Mouse (Mus musculus): Measurements from ENCODE around the gene Gng13.

The Gng13 gene

GRCm38 (mm10) chr17:25716711-25717637 lies at the start of gene Gng13:
Gene Gng13, plus strand, starts transcription at chr17:25717171.
- POLR2A ChIA-PET, result interaction anchor here (0.7 to 3.5 kb wide), 29 partner anchors 10 to 152 kb away, joined by 3 to 36 read pairs (median 4); partner anchors contain the start of genes Chtf18 (in 4 of the 4), Rpusd1 (in 4 of the 4), Jmjd8 (in 2 of the 4) and Haghl (in 1 of the 4)

DNA sequence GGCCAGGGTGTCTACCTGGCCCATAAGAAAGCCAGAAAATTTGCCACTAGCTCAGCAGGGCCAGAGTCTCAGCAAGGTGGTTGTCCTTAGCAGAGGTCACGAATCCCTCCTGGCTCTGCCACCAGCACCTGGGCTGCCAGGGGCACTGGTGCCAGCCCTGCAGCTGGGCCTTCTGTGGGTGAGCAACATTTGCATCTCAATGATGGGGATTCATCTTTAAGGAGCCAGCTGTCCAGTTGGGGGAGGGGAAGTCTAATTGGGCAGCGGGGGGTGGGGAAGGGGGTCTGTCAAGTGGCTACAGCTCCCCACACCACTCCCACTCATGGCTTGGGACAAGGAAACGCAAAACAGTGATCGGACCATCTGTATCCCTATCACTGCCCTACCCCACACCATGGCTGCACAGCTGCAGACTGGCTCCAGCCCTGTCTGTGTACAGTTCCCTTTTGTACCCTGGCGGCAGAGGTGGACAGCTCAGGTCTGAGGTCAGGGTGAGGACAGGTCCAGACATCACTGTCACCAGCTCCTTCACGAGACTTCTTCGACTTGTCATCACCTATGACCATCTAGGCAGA lies 48.4 kb upstream of the Gng13 start:
- ChIA-PET CTCF (interaction anchor here in 3 of 4 experiments (0.6 to 1.2 kb wide), 6 partner anchors 25 to 161 kb away, joined by 3 to 7 read pairs (median 3); partner anchors contain the start of gene Rpusd1 (in 1 of the 3)), POLR2A (interaction anchor here in 3 of 4 experiments (0.5 to 1.2 kb wide), 6 partner anchors 9 to 854 kb away, joined by 3 to 4 read pairs (median 3); no protein-coding TSS in a partner anchor)

More at GRCm38 (mm10) chr17:25716711-25717637, at the start of gene Gng13:
- CTCF ChIA-PET, result interaction anchor here in 3 of 4 experiments (0.6 to 2.8 kb wide), 7 partner anchors 11 to 428 kb away, joined by 3 to 11 read pairs (median 4); partner anchors contain the start of genes Chtf18 (in 1 of the 3) and Rpusd1 (in 1 of the 3)

- POLR2A ChIA-PET, result interaction anchor here in 1 of 4 experiments (1.3 kb wide), 1 partner anchor 10 kb away, joined by 7 read pairs; no protein-coding TSS in a partner anchor
- CTCF ChIA-PET, result interaction anchor here in 1 of 4 experiments (1.2 kb wide), 1 partner anchor 105 kb away, joined by 3 read pairs; no protein-coding TSS in a partner anchor
Measured at GRCm38 (mm10) chr17:25672982-25673381, 44.0 kb upstream of the Gng13 start.

DNA sequence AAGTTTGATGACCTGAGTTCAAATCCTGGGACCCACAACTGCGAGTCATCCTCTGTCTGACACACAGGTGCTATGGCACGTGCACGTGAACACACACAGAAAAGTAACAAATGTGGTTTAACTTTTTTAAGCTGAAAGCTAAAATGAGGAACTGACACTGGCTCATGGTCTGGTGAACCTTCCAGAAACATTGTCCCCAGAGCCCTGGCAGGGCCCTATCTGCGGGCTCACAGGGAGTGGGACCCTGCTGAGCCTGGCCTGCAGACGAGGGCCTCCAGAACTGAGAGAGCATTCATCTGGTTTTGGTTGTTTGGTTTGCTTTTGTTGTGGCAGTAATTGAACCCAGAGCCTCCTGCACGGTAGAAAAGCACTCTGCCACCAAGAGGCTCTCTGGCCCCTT lies 39.0 kb upstream of the Gng13 start:
- ChIA-PET POLR2A (no interaction called here), CTCF (no interaction called here)

- CTCF ChIA-PET, result interaction anchor here in 3 of 4 experiments (0.8 to 1.2 kb wide), 6 partner anchors 16 to 112 kb away, joined by 3 to 7 read pairs (median 4); no protein-coding TSS in a partner anchor
- POLR2A ChIA-PET, result interaction anchor here in 3 of 4 experiments (0.5 to 1.4 kb wide), 14 partner anchors 8 to 793 kb away, joined by 3 to 5 read pairs (median 3); partner anchors contain the start of genes Chtf18 (in 1 of the 3), Fbxl16 (in 1 of the 3), Rpusd1 (in 1 of the 3) and Sox8 (in 1 of the 3)
Measured at GRCm38 (mm10) chr17:25679818-25680217, 37.2 kb upstream of the Gng13 start.

DNA sequence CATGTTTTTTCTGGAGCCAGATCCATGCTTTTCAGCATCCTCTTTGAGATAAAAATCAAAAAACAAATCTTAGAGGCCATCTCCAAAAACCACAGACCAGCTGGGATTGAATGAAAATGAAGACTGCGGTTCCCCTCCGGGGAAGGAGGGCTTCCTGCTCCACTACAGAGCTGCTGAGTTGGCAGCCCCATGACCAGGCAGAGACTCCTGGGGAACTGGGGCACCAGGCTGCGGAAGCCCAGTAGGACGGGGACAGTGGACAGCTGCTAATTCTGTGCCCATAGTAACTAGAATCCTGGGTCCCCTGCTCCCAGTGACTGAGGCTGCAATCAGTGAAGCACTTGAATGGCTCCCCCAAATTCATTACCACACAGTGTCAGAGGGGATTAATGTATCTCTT lies 35.3 kb upstream of the Gng13 start:
- POLR2A ChIA-PET, result no interaction called here
- CTCF ChIA-PET, result interaction anchor here in 1 of 4 experiments (0.6 kb wide), 1 partner anchor 699 kb away, joined by 5 read pairs; no protein-coding TSS in a partner anchor

DNA sequence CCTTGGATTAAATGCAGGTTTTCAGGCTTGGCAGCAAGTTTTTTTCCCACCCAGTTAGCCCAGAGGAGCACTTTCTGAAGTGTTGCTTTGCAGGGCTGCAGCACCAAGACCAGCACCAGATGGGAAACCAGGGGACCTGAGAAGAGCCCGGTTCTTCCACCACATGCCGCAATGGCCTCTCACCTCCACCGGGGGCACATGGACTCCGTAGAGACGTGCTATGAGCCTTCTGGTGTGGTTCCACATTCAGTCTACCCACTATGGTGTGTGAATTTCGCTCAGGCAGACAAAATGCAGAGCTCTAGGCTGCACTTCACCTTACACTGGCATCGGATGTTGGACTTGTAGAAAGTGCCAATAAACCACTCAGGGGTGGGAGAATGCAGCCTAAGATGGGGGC lies 30.6 kb upstream of the Gng13 start:
- POLR2A ChIA-PET, result interaction anchor here in 1 of 4 experiments (0.7 to 1.4 kb wide), 2 partner anchors 11 to 115 kb away, joined by 3 read pairs; no protein-coding TSS in a partner anchor
- CTCF ChIA-PET, result interaction anchor here in 3 of 4 experiments (0.5 to 1.4 kb wide), 10 partner anchors 27 to 823 kb away, joined by 3 to 7 read pairs (median 3); no protein-coding TSS in a partner anchor

- ChIA-PET POLR2A (interaction anchor here in 1 of 4 experiments (1.0 to 1.4 kb wide), 2 partner anchors 38 to 118 kb away, joined by 3 to 4 read pairs; partner anchors contain the start of genes Chtf18, Rpusd1 and Sox8), CTCF (interaction anchor here (0.6 to 1.8 kb wide), 12 partner anchors 8 to 572 kb away, joined by 3 to 9 read pairs (median 4); partner anchors contain the start of gene Sox8 (in 1 of the 4))
Measured at GRCm38 (mm10) chr17:25688922-25689321, 28.0 kb upstream of the Gng13 start.

- CTCF ChIA-PET, result interaction anchor here (0.6 to 5.8 kb wide), 20 partner anchors 8 to 512 kb away, joined by 3 to 42 read pairs (median 4); partner anchors contain the start of gene Sox8 (in 2 of the 4)
- POLR2A ChIA-PET, result interaction anchor here in 3 of 4 experiments (0.5 to 2.1 kb wide), 10 partner anchors 10 to 561 kb away, joined by 3 to 6 read pairs (median 4); partner anchors contain the start of genes Sox8 (in 2 of the 3) and Lmf1 (in 1 of the 3)
Measured at GRCm38 (mm10) chr17:25696263-25696662, 20.7 kb upstream of the Gng13 start.

DNA sequence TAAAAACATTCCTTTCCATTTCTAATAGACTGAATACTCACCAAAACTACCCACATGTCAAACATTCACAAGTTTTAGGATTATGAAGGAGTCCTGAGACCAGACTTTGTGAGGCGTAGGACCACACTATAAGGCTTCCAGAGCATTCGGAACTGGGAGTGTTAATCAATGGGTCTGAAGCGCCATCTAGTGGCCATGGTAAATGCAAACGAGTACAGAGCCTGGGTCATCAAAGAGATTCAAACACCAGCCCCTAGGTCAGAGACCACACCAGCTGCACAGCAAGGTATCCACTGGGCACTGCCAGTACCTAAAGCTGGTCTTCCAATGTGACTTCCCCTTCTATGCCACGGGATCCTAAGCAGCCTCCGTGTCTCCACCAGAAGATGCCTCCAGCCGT lies 18.5 kb upstream of the Gng13 start:
- POLR2A ChIA-PET, result interaction anchor here (0.6 to 2.1 kb wide), 5 partner anchors 31 to 224 kb away, joined by 3 to 8 read pairs (median 4); no protein-coding TSS in a partner anchor
- CTCF ChIA-PET, result interaction anchor here (0.5 to 5.8 kb wide), 32 partner anchors 10 to 308 kb away, joined by 3 to 42 read pairs (median 5); partner anchors contain the start of genes Sox8 (in 2 of the 4), Chtf18 (in 1 of the 4) and Rpusd1 (in 1 of the 4)

- CTCF ChIA-PET, result interaction anchor here in 2 of 4 experiments (0.8 to 5.4 kb wide), 4 partner anchors 21 to 225 kb away, joined by 4 to 32 read pairs (median 5); no protein-coding TSS in a partner anchor
- POLR2A ChIA-PET, result interaction anchor here in 1 of 4 experiments (0.7 kb wide), 1 partner anchor 132 kb away, joined by 3 read pairs; no protein-coding TSS in a partner anchor
Measured at GRCm38 (mm10) chr17:25700863-25701496, 16.0 kb upstream of the Gng13 start.

DNA sequence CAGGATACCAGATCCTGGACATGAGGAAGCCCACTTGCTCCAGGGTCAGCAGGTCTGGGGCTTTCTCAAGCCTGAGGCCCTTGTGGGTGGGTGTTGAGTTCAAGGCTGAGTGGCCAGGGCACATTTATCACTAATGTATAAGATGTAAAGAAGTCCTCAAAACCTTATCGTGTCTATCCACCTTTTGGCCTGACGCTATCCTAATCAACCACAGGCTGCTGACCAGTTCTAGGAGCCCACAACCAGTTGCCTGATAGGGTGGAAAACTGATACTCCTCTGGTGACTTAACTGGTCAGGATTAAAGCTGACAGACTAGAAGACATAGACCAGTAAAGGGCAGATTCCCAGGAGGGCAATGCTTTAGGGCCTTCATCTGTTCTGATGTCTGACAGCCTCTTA lies 7.0 kb upstream of the Gng13 start:
- CTCF ChIA-PET, result no interaction called here
- POLR2A ChIA-PET, result no interaction called here

DNA sequence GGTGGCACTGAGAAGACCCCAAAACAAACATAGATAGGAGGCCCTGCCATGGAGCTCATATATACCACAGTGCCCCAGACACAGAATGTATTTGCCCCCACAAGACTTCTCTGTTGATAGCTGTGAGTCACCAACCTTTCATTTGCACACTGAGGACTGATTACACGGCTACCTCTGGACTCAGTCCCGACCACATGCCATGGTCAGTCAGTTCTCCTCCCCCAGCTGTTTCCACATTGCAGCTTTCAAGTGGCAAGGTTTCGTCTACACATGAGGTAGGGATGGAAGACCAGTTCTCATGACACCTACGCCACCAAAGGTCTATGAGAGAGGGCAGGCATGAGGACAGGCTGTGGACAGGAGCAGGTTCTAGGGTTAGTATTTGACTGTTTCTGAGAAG lies 5.8 kb upstream of the Gng13 start:
- ChIA-PET POLR2A (interaction anchor here in 3 of 4 experiments (0.6 to 1.5 kb wide), 7 partner anchors 13 to 297 kb away, joined by 3 to 4 read pairs (median 3); partner anchors contain the start of genes Fbxl16 (in 1 of the 3) and Lmf1 (in 1 of the 3)), CTCF (interaction anchor here (0.6 to 1.9 kb wide), 8 partner anchors 13 to 1711 kb away, joined by 3 to 8 read pairs (median 6); partner anchors contain the start of genes Chtf18 (in 1 of the 4) and Rpusd1 (in 1 of the 4))

- CTCF ChIA-PET, result interaction anchor here in 2 of 4 experiments (1.4 to 2.8 kb wide), 6 partner anchors 12 to 427 kb away, joined by 3 to 11 read pairs (median 4); partner anchors contain the start of genes Chtf18 (in 1 of the 2) and Rpusd1 (in 1 of the 2)
- POLR2A ChIA-PET, result interaction anchor here (0.9 to 3.5 kb wide), 18 partner anchors 8 to 113 kb away, joined by 3 to 36 read pairs (median 4); partner anchors contain the start of genes Chtf18 (in 4 of the 4), Rpusd1 (in 4 of the 4), Jmjd8 (in 1 of the 4) and Mslnl (in 1 of the 4)
Measured at GRCm38 (mm10) chr17:25715627-25716026, 1.3 kb upstream of the Gng13 start.

- POLR2A ChIA-PET, result interaction anchor here (0.7 to 3.5 kb wide), 24 partner anchors 9 to 117 kb away, joined by 3 to 36 read pairs (median 4); partner anchors contain the start of genes Chtf18 (in 4 of the 4), Rpusd1 (in 4 of the 4), Jmjd8 (in 2 of the 4) and Metrn (in 1 of the 4)
- CTCF ChIA-PET, result interaction anchor here in 2 of 4 experiments (1.4 to 2.8 kb wide), 6 partner anchors 11 to 427 kb away, joined by 3 to 11 read pairs (median 4); partner anchors contain the start of genes Chtf18 (in 1 of the 2) and Rpusd1 (in 1 of the 2)
Measured at GRCm38 (mm10) chr17:25716130-25716529, 841 bp upstream of the Gng13 start.

GRCm38 (mm10) chr17:25717691-25718090 lies 720 bp downstream of the Gng13 start:
- CTCF ChIA-PET, result interaction anchor here in 1 of 4 experiments (2.8 kb wide), 1 partner anchor 10 kb away, joined by 11 read pairs; the partner anchor contains the start of genes Chtf18 and Rpusd1
- POLR2A ChIA-PET, result interaction anchor here (0.8 to 3.5 kb wide), 18 partner anchors 9 to 153 kb away, joined by 3 to 36 read pairs (median 5); partner anchors contain the start of genes Chtf18 (in 4 of the 4), Rpusd1 (in 4 of the 4), Haghl (in 2 of the 4) and Sox8 (in 1 of the 4)

Data from embryonic stem cell, embryonic (primary cell).